Mouse (Mus musculus) fat pad, adult 2 months (tissue): Measurements from ENCODE around the gene Syp.

Source experiments
- DNase-seq: peaks from one replicate; pipeline ENCODE4 v3.0.0-alpha.2; 2011; ENCODE audit warnings: low read depth, low spot score; ENCODE audit errors: extremely low read depth

Gene Syp

DNA sequence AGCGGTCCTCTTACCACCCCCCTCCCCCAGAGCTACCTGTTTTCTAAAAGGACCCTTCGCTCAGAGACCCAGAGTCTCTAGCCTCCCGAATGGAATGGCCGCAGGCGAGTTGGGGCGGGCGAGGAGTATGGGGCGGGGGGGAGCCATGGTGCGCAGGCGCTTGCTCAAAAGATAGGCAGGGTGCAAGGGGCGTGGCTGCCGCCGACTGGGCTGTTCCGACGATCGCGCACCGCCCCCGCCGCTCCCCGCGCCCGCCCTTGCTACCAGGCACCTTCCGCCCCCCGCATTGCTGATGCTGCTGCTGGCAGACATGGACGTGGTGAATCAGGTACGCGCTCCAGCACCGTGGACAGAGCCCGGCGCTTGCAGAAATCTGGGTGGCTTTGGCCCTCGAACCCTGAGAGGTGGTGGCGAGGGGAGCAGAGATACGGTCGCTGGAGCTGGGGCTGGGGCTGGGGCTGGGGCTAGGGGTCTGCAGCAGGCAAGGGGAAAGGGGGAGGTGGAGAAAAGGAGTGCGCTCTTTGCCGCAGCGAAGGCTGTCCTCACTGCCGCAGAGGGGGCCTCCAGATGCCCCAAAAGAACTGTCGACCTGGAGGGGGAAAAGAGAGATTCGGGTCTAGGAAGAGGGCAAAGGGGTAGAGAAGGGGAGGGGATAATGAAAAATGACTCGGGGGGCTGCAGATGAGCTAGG, at the start of gene Syp:
Gene Syp (plus strand): TSS at position 71 of the 691 bp plus-strand sequence.
- no peak for DNase-seq

DNA sequence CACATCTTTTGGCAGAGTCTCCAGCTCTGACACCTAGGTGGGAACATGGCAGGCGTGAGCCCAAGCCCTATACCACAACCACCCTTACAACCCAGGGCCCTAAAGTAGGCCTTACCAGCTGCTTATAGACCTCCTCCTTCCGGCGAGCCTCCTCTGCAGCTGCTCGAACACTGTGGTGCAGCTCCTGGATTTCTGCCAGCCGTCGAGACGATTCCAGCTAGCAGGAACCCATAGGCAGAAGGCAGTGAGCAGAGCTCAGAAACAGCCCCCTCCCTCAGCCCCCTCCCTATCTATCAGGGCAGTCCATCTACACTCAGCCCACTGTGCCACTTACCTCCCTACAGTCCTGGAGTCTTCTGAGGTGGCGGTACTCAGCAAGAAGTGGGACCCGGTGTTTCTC, 42.9 kb upstream of the Syp start:
- no peak for DNase-seq

DNA sequence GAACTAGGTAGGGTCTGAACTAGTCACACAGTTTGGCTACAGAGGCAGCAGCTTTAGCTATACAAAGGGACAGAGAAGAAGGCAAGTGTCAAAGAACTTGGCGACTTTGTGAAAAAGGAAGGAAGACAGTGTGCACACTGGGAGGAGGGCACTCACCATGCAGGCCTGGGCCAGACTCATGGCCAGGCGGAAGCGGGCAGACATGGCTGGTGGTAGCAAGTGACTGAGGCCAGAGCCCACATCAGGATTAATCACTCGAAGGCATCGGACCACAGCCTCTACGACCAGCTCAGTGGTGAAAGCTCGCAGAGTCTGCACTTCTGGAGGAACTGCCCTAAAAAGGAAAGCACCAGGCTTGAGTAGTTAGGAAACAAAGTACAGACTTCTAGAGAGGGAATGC, 34.3 kb upstream of the Syp start:
- no peak for DNase-seq

DNA sequence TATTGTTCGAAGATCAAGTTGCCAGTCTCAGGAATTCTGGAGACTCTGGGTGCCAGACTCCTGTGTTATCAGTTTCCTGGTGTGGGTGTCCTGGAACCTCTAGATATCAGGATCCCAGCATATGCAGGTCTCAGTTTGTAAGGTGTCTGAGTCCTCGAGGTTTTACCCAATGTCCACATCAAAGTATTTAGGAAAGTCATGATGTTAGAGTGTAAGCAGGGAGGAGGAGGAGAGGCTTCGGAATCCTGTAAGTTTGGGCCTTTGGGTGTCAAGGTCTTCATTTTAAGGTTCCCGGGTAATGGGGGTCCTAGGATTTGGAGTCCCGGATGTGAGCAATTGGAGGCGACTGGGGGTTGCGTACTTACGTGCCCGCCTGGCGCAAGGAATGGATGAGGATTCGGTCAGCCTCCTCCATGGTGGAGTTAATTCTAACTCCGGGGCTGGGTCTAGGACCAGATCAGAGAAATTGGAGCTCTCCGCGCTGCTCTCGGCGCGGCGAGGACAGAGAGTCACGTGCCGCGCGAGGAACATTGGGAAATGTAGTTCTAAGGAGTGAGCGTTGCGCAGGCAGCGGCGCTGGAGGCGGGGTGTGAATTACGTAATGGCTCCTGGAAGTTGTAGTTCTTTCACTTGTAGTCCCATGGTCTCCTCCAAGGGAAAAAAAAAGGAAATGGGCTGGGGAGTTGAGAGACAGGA, 33.2 kb upstream of the Syp start, which contains the start of gene Ccdc22:
Gene Ccdc22 (minus strand): TSS at position 639 of the 696 bp plus-strand sequence.
- no peak for DNase-seq

DNA sequence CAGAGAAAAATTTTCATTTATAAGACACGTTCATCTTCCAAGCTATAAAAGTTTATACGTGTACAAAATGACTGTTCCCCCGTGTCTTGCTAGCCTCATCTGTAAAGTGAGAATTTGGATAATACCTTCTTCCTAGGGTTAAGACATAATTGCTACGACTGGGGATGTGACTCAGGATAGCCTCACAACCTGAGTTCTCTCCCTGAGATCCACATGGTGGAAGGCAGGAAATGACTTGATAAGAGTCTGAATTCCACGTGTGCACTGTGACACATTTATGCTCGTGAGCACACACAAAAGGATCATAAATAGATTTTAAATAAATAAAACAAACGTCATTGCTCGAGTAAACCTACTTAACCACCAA, 32.7 kb upstream of the Syp start:
- no peak for DNase-seq

DNA sequence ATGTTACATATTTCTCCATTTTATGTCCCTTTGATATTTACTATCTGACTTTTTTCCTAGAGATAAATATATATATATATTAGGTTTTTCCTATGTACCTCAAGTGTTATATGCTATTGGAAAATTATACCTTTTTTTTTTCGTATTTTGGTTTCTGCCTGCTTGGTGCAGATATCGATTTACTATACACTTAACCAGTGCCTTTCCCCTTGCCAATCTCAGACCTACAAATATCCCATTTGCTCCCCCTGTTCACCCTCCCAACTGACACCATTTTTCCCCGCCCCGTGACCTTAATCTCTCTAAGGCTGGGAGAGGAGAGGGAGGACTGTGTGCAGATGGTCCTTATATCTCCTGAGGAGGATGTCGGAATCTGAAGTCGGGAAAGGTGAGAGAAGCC, 31.5 kb upstream of the Syp start, which contains the start of gene Cacna1f:
Gene Cacna1f (plus strand): TSS at position 301 of the 400 bp plus-strand sequence.
- no peak for DNase-seq

DNA sequence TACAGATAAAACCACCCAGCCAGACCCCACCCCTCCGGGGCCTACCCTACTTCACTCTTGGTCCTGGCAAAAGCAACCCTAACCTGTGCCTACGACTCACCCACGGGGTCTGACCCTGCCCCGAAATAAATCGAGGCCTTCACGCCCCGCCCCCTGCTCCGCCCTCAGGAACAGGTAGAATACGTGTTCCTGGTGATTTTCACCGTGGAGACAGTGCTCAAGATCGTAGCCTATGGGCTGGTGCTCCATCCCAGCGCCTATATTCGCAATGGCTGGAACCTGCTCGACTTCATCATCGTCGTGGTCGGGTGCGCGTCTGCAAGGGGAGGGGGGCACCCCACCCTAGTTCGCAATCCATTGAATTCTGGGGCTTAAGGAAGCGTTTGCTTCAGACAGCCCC, 28.2 kb upstream of the Syp start:
- DNase-seq, result no peak

DNA sequence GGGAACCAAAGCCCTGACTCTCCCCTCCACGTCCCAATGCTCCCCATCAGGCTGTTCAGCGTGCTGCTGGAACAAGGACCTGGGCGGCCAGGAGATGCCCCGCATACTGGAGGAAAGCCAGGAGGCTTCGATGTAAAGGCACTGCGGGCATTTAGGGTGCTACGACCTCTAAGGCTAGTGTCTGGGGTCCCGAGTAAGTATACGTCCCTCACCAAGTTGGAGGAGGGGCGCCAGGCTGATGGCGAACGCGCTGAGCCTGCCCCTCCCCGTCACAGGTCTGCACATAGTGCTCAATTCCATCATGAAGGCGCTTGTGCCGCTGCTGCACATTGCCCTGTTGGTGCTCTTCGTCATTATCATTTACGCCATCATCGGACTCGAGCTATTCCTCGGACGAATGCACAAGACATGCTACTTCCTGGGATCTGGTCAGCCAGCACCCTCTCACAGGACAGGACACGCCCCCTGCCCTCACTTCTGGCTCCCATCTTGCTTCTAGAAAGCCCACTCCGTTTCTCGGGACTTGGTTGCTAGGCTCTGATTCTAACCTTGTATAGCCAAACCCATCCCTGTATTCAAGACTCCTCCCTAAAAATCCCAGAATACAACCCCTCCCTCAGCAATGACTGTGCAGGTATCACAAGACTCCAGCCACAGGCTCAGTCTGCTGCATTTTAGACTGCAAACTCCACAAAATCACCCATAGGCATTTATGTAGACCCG, 27.6 kb upstream of the Syp start:
- DNase-seq, result no peak

DNA sequence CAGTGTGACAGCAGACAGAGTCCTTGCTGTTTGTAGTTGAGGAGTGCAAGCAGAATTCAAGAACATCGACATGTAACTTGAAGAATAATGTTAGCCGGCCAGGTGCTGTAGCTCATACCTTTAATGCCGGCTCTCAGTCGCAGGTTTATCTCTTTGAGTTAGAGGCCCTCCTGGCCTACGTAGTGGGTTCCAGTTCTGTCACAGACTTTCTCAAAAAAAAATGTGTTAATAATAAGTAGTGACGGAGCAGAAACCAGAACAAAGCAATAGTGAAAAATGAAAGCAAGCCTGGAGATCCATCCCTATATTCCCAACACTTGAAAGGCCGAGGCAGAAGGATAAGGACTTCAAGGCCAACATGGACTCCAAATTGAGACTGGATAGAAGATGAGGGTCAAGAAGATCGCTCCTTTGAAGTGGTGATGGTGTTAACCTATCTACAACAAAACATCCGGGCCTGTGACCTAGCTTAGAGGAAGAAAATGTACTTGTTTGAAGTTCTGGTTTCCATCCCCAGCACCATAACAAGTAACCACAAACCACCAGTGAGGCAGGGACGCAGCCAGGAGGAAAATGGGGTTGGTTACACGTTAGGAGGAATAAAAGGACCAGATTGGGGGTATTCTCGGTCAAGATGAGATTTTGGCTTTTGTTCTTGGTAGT, 20.3 kb upstream of the Syp start:
- DNase-seq, result no peak

DNA sequence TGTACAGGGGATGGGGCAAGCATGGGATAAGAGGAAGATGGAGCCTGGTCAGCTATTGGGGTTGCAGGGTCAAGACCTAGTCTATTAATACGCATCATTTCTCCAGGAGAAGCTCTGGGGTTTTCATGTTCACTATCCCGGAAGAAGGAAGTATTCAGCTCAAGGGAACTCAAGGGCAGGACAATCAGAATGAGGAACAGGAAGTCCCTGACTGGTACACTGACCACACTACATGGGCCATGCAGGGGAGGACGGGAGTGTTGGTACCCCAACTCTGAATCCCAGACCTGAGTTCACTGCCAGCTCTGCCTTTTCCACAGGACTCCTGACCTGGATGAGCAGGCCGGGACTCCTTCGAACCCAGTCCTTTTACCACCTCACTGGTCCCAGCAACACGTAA, 5.7 kb upstream of the Syp start:
- no peak for DNase-seq

DNA sequence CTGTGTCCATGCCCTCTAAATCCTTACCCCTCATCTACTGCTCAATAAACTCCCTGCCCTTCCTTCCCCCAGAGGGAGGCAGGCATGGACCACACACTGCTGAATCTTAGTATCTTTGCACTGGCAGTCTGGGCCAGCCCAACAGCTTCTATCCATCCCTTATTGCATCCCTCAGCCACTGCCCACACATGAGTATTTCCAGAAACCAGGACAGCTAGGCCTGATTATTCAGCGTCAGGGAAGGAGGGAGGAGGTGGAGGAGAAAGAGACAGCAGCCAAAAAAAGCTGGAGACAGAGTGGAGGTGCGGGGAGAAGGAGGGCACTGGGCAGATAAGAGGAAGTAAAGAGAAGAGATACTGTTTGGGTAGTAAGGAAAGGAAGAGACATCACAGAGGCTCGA, 3.2 kb upstream of the Syp start:
- DNase-seq, result no peak

DNA sequence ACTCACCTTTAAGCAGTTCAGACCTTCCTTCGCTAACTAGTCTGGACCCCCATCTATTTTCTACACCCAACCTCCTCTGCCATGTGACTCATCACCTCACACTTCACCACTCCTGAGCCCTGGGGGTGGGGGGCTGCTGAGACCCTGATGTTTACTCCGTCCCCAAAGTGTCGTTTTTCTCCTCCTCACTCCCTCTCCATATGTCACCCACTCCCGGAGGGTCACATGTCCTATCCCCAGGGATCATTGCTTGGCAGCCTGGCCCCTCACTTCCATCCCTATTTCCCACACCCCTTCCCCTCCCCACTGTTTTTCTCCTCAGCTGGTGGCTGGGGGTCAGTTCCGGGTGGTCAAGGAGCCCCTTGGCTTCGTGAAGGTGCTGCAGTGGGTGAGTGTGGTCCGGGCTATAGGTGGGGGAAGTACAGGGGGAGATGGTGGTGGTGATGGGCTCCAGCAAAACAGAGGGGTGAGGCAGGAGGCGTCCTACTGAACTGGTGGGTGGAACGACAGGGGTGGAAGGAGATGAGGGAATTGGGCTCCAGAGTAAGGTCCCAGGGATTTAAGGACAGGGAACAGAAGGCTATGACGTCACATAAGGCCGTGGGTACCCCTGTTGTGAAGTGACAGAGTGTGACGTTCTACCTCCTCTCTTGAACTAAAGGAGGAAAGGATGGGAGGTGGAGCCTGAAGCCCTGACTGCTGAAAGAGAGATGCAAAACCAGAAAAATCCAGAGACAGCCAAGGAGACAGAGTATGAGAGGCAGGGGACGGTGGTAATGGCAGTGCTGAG, 1.5 kb downstream of the Syp start:
- no peak for DNase-seq

DNA sequence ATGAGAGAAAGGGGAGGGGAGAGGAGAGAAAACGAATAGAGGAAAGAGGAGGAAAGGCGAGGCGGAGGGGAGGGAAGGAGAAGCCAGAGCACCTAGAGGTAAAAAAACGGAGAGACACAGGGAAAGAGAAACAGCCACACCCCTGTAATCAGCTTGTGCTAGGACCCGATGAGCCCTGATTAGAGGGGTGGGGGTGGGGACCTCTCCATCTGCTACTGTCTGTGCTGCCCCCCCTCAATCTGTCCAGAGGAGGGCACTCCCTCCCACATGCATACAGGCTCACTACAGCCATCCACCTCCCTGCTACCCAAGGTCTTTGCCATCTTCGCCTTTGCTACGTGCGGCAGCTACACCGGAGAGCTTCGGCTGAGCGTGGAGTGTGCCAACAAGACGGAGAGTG, 2.5 kb downstream of the Syp start:
- DNase-seq, result no peak

DNA sequence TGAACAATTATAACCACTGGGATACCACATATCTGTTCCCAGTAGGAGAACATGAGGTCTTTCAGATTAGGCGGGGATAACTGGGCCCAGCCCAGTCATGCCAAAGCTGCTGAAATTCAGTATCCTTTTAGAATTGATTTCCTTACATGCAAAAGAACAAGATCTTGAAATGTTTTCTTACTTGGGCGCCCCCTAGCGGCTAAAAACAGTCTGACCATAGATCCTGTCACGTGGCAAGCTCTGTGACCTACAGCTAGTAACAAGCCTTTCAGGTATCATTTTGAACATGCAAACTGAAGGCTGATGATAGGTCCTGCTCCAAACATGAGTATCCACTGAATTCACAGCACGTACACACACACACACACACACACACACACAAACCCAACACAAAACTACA, 7.1 kb downstream of the Syp start:
- DNase-seq, result no peak

DNA sequence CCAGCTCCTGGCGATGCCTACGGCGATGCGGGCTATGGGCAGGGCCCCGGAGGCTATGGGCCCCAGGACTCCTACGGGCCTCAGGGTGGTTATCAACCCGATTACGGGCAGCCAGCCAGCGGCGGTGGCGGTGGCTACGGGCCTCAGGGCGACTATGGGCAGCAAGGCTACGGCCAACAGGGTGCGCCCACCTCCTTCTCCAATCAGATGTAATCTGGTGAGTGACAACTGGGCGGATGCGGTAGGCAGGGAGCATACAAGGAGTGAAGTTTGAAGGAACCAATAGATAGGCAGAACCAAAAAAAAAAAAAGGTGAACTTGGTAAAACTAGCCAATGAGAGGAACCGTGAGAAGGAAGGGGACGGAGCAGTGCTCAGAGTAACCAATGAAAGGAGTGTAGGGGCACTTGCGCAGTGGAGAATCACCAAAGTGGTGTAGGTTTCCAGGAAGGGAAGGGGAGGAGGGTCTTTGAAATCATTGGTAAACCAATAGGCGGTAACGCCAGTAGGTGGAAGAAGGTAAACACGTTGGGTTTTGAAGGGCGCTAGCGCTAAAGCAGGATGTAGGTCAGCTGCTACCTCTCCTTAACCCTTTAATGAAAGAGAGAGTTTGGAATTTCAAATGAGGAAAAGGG, 10.5 kb downstream of the Syp start:
- peak; percentile 74 for DNase-seq

DNA sequence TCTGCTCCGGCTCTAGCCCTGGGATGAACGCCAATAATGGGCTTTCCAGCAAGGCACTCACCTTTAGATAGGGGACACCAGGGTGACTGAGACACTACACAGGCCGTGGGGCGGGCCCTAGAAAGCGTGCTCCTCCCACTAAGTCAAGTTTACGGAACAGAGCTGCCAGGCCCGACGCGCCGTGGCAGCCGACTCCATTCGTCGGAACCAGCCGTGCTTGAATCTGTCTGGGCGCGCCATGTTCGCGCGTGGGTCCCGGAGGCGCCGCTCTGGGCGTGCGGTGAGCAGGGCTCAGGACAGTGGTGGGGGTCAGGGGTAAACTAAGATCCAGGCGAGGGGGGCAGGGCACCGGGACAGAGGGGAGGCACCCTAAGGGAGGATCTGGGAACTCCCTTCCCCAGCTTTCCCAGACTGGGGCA, 19.0 kb downstream of the Syp start, which contains the start of gene Prickle3:
Gene Prickle3 (plus strand): TSS at position 40 of the 419 bp plus-strand sequence.
- no peak for DNase-seq

DNA sequence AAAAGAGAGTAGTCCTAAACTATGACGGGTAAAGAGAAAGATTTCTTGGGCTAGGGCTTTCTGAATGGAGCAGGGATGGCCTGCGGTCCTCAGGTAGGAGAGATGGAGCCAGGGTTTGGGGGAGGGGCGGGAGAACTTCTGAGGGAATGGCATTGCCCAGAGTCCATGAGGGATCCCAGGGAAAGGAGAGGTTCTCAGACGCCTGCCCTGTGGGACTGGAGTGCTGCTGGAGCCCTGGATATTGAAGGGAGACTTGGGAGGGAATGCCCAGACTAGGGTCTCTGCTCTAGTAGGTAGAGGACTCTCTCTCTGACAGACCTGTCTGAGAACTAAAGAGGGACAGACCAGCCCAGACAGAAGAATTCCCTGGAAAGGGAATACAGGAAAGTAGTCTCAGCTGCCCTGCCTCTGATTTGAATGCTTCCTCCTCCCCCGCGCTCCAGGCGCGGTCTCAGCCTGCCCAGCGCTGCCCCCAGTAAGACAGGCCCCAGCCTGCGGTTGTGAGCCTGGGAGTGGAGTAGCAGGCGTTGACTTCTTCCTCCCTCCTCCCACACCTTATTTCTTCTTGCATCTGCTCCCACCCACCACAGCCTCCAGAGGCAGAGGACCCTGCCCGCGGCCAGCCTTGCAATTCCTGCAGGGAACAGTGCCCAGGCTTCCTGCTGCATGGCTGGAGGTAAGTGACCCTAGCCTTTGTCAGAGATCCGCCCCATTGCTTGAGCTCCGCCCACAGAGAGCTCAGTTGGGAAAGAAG, 19.9 kb downstream of the Syp start:
- DNase-seq, result peak; percentile 56

DNA sequence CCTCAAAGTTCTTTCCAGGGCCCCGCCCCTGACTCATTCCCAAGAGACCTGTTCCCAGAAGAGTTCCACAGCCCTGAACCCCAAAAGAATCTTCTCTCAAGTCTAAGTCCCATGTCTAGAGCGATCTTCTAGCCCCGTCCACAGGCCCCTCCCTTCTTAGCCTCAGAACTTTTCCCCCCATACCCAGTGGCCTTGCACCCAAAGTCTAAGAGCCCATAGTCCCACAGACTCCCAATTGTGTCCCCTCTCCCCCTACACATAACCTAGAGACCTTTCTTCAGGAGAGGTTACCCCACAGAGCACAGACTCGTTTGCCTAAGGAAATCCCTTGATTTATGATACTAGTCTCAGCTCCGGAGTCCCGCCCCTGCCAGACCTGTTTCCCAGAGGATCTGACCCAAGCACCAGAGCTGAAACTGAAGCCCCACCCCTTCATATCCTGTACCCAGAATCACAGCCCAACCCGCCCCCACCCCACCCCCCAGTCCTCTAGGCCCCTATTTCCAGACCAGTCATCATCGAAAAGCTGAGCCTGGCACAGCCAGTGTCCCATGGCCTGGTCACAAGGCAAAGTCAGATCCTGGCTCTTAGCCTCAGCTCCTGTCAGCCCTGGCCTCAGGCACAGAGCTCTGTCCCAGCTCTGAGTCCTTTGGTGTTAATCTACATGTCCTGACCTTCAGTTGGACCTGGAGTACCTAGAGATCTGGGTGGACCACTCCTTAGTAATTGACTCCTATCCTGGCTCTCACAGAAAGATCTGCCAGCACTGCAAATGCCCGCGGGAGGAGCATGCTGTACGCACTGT, 20.7 kb downstream of the Syp start:
- DNase-seq, result no peak

DNA sequence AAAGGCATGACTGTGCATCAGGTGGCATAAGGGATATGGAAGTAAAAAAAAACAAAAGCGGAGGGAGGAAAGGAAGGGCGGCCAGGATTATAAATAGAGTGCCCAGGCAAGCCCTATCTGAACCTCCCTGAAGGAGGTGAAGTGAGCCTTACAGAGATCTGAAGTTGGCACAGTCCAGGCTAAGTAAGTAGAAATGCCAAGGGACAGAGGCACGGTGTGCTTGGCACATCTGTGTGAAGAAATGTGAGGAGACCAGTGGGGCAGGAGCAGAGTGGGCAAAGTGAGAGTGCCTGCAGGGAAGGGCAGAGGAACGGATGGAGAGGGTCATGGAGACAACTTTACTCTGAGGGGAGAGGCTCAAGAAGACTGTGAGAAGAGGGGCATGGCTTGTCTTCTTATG, 22.8 kb downstream of the Syp start:
- DNase-seq, result no peak
